Mouse (Mus musculus) liver, embryonic 11.5 days (tissue): ENCODE data around the gene Rarres2. TPM values are rescaled to one million over a fixed set of nuclear protein-coding genes. Genes with fewer than 3 reads are reported as not detected.

Source experiments
- ATAC-seq: fragments of 200-750 bp; cut with Nextera tagmentation; replicated peaks from 2 replicates; pipeline ENCODE4 v1.8.0; 2017; ENCODE audit warnings: moderate number of reproducible peaks, mild to moderate bottlenecking, moderate TSS enrichment, moderate library complexity; ENCODE audit not compliant: low FRiP score
- DNase-seq: peaks from one replicate; pipeline ENCODE4 v3.0.0-alpha.2; 2017; ENCODE audit warnings: low spot score
- H3K27ac ChIP-seq: fragments of 300-500 bp; sonication (generic); 2 replicates; pipeline ENCODE4 v1.5.1; 2014; ENCODE audit warnings: mild to moderate bottlenecking, low read depth, low read length, control low read depth
- H3K27me3 ChIP-seq: fragments of 300-500 bp; sonication (generic); replicated peaks from 2 replicates; pipeline ENCODE4 v1.6.1; 2014; ENCODE audit warnings: low read length, mixed read lengths; ENCODE audit not compliant: control insufficient read depth, insufficient read depth
- H3K36me3 ChIP-seq: fragments of 300-500 bp; sonication (generic); 2 replicates; pipeline ENCODE4 v1.6.1; 2014; ENCODE audit warnings: mild to moderate bottlenecking, low read length, moderate library complexity, mixed read lengths; ENCODE audit not compliant: control insufficient read depth, insufficient read depth
- H3K4me1 ChIP-seq: fragments of 300-500 bp; sonication (generic); replicated peaks from 2 replicates; pipeline ENCODE4 v1.6.1; 2014; ENCODE audit warnings: low read length, mixed read lengths; ENCODE audit not compliant: control insufficient read depth, insufficient read depth
- H3K4me2 ChIP-seq: fragments of 300-500 bp; sonication (generic); 2 replicates; pipeline ENCODE4 v1.6.1; 2014; ENCODE audit warnings: mild to moderate bottlenecking, control low read depth, moderate library complexity
- H3K4me3 ChIP-seq: fragments of 300-500 bp; sonication (generic); 2 replicates; pipeline ENCODE4 v1.5.1; 2014; ENCODE audit warnings: low read depth, low read length, control low read depth
- H3K9ac ChIP-seq: fragments of 300-500 bp; sonication (generic); 2 replicates; pipeline ENCODE4 v1.6.1; 2014; ENCODE audit warnings: low read depth, low read length, control low read depth
- H3K9me3 ChIP-seq: fragments of 300-500 bp; sonication (generic); 2 replicates; pipeline ENCODE4 v1.6.1; 2016; ENCODE audit warnings: low read length, inconsistent platforms, mixed read lengths; ENCODE audit not compliant: control insufficient read depth
- WGBS: fragments of 180-500 bp; shearing (Covaris S2); extraction: QIAGEN DNeasy Blood & Tissue Kit; methylation state at CpG from one replicate; pipeline ENCODE4 v1.1.7; 2014; 5-methylcytosine and 5-hydroxymethylcytosine counted together
- polyA plus RNA-seq: library from polyadenylated mRNA; unstranded; fragments of >200 nt; fragmentation: Nextera tagmentation; extraction: Ambion mirVana; gene quantifications from 2 replicates; pipeline ENCODE4 v1.2.1, GENCODE M21; 2014

Gene Rarres2
- polyA plus RNA-seq, 1 experiment from 2014 or later: 9.0 TPM

GRCm38 (mm10) chr6:48591221-48591845 is 18.7 kb upstream of the Rarres2 start:
- peaks cover 7% of the 10 kb centered on the region for H3K36me3 ChIP-seq
- H3K27me3 ChIP-seq: no peaks in the 10 kb centered on the region
- DNase-seq (no peak), ATAC-seq (no peak)
- H3K9me3 ChIP-seq: peaks cover 2% of the 10 kb centered on the region; the same call in 1 of the 2 replicates
- H3K4me1 ChIP-seq: peaks cover 11% of the 10 kb centered on the region
- no peak overlapping the region for H3K9ac ChIP-seq
- no peak overlapping the region for H3K4me3 ChIP-seq
- H3K4me2 ChIP-seq: no peak overlapping the region
- 82% methylated on average over 3 of the region's 3 CpGs for WGBS
- H3K27ac ChIP-seq: no peak overlapping the region

- Histone ChIP-seq H3K27ac (no peak within 1 kb of the TSS), H3K4me2 (no peak within 1 kb of the TSS), H3K36me3 (no peaks in the 10 kb centered on the region), H3K9ac (no peak within 1 kb of the TSS), H3K4me1 (peaks cover 4% of the 10 kb centered on the region), H3K4me3 (no peak within 1 kb of the TSS), H3K9me3 (no peaks in the 10 kb centered on the region), H3K27me3 (no peaks in the 10 kb centered on the region)
- WGBS: 31% methylated on average over 6 of the region's 6 CpGs
- DNase-seq (no peak), ATAC-seq (no peak)
Observed at GRCm38 (mm10) chr6:48589194-48589750, 16.7 kb upstream of the Rarres2 start, which contains the start of gene Gm45021. Gene Gm45021 (plus strand): TSS chr6:48589610.

GRCm38 (mm10) chr6:48582037-48582436 is 9.4 kb upstream of the Rarres2 start:
- no peak overlapping the region for H3K27ac ChIP-seq
- no peaks in the 10 kb centered on the region for H3K9me3 ChIP-seq
- no peak overlapping the region for H3K4me3 ChIP-seq
- no peaks in the 10 kb centered on the region for H3K27me3 ChIP-seq
- no peak overlapping the region for H3K9ac ChIP-seq
- DNase-seq (no peak), ATAC-seq (no peak)
- no peaks in the 10 kb centered on the region for H3K36me3 ChIP-seq
- WGBS: 81% methylated on average over 3 of the region's 3 CpGs
- H3K4me1 ChIP-seq: no peaks in the 10 kb centered on the region
- no peak overlapping the region for H3K4me2 ChIP-seq

GRCm38 (mm10) chr6:48581257-48581656 is 8.7 kb upstream of the Rarres2 start:
- no peaks in the 10 kb centered on the region for H3K36me3 ChIP-seq
- H3K4me1 ChIP-seq: no peaks in the 10 kb centered on the region
- no peaks in the 10 kb centered on the region for H3K27me3 ChIP-seq
- DNase-seq (no peak), ATAC-seq (no peak)
- WGBS: 46% methylated on average over 3 of the region's 3 CpGs
- no peak overlapping the region for H3K9ac ChIP-seq
- no peaks in the 10 kb centered on the region for H3K9me3 ChIP-seq
- H3K4me2 ChIP-seq: no peak overlapping the region
- no peak overlapping the region for H3K27ac ChIP-seq
- H3K4me3 ChIP-seq: no peak overlapping the region

GRCm38 (mm10) chr6:48579215-48579648 is 6.6 kb upstream of the Rarres2 start:
- ATAC-seq: no peak
- no peaks in the 10 kb centered on the region for H3K36me3 ChIP-seq
- H3K4me1 ChIP-seq: no peaks in the 10 kb centered on the region
- no peak overlapping the region for H3K4me3 ChIP-seq
- H3K4me2 ChIP-seq: no peak overlapping the region
- no peak overlapping the region for H3K9ac ChIP-seq
- 14% methylated on average over 5 of the region's 5 CpGs for WGBS
- no peaks in the 10 kb centered on the region for H3K9me3 ChIP-seq
- H3K27ac ChIP-seq: no peak overlapping the region
- DNase-seq: no peak
- H3K27me3 ChIP-seq: no peaks in the 10 kb centered on the region

- Histone ChIP-seq H3K36me3 (no peaks in the 10 kb centered on the region), H3K9ac (no peak overlapping the region), H3K4me1 (no peaks in the 10 kb centered on the region), H3K27ac (no peak overlapping the region), H3K27me3 (no peaks in the 10 kb centered on the region), H3K4me3 (no peak overlapping the region), H3K9me3 (no peaks in the 10 kb centered on the region), H3K4me2 (no peak overlapping the region)
- DNase-seq (no peak), ATAC-seq (no peak)
- 35% methylated on average over 5 of the region's 5 CpGs for WGBS
Observed at GRCm38 (mm10) chr6:48578736-48579135, 6.1 kb upstream of the Rarres2 start.

GRCm38 (mm10) chr6:48573981-48574380 is 1.4 kb upstream of the Rarres2 start:
- Histone ChIP-seq H3K9ac (no peak overlapping the region), H3K9me3 (no peaks in the 10 kb centered on the region), H3K27me3 (no peaks in the 10 kb centered on the region), H3K27ac (no peak overlapping the region), H3K4me1 (peaks cover 4% of the 10 kb centered on the region), H3K4me2 (no peak overlapping the region), H3K36me3 (no peaks in the 10 kb centered on the region), H3K4me3 (no peak overlapping the region)
- no peak for ATAC-seq
- WGBS: 66% methylated on average over 3 of the region's 3 CpGs
- no peak for DNase-seq

- Histone ChIP-seq H3K9ac (no peak overlapping the region), H3K36me3 (no peaks in the 10 kb centered on the region), H3K9me3 (no peaks in the 10 kb centered on the region), H3K27me3 (no peaks in the 10 kb centered on the region), H3K4me1 (peaks cover 4% of the 10 kb centered on the region), H3K4me2 (no peak overlapping the region), H3K27ac (no peak overlapping the region), H3K4me3 (no peak overlapping the region)
- DNase-seq (no peak), ATAC-seq (no peak)
- 43% methylated on average over 10 of the region's 10 CpGs for WGBS
Observed at GRCm38 (mm10) chr6:48573280-48573679, 691 bp upstream of the Rarres2 start.

- Histone ChIP-seq H3K27ac (no peak overlapping the region), H3K9ac (no peak overlapping the region), H3K36me3 (no peaks in the 10 kb centered on the region), H3K9me3 (no peaks in the 10 kb centered on the region), H3K4me3 (no peak overlapping the region), H3K27me3 (no peaks in the 10 kb centered on the region), H3K4me1 (peaks cover 4% of the 10 kb centered on the region), H3K4me2 (no peak overlapping the region)
- DNase-seq: no peak
- 87% methylated on average over 5 of the region's 5 CpGs for WGBS
- no peak for ATAC-seq
Observed at GRCm38 (mm10) chr6:48572014-48572413, 575 bp downstream of the Rarres2 start.
